Mouse (Mus musculus) hindbrain, embryonic 10.5 days (tissue): Measurements from ENCODE around the gene Nr5a2. TPM values are rescaled to one million over a fixed set of nuclear protein-coding genes. Genes with fewer than 3 reads are reported as not detected.

Experiments used
- DNase-seq: peaks from one replicate; pipeline ENCODE4 v3.0.0-alpha.2; 2017; ENCODE audit warnings: low spot score
- H3K27ac ChIP-seq: fragments of 300-500 bp; sonication (generic); 2 replicates; pipeline ENCODE4 v1.5.1; 2016; ENCODE audit warnings: mild to moderate bottlenecking, moderate library complexity
- H3K27me3 ChIP-seq: fragments of 300-500 bp; sonication (generic); 2 replicates; pipeline ENCODE4 v1.6.1; 2016; ENCODE audit warnings: mild to moderate bottlenecking; ENCODE audit not compliant: poor library complexity, insufficient read depth, severe bottlenecking
- H3K36me3 ChIP-seq: fragments of 300-500 bp; sonication (generic); 2 replicates; pipeline ENCODE4 v1.6.1; 2016; ENCODE audit warnings: mild to moderate bottlenecking, moderate library complexity
- H3K4me1 ChIP-seq: fragments of 300-500 bp; sonication (generic); replicated peaks from 2 replicates; pipeline ENCODE4 v1.6.1; 2016; ENCODE audit warnings: mild to moderate bottlenecking
- H3K4me3 ChIP-seq: fragments of 300-500 bp; sonication (generic); 2 replicates; pipeline ENCODE4 v1.5.1; 2016; ENCODE audit warnings: mild to moderate bottlenecking, moderate library complexity
- H3K9me3 ChIP-seq: fragments of 300-500 bp; sonication (generic); 2 replicates; pipeline ENCODE4 v1.6.1; 2016; ENCODE audit warnings: mild to moderate bottlenecking, moderate library complexity
- WGBS: fragments of 180-500 bp; shearing (Covaris S2); methylation state at CpG from one replicate; pipeline ENCODE4 v1.1.7; 2016; 5-methylcytosine and 5-hydroxymethylcytosine counted together
- polyA plus RNA-seq: library from polyadenylated mRNA; unstranded; fragments of >200 nt; fragmentation: Nextera tagmentation; extraction: Ambion mirVana; gene quantifications from 2 replicates; pipeline ENCODE4 v1.2.1, GENCODE M21; 2016

Gene Nr5a2
- polyA plus RNA-seq, 1 experiment from 2014 or later: 0.33 TPM

- no peak for DNase-seq
- H3K4me1 ChIP-seq: peaks cover 3% of the 10 kb centered on the region
- 83% methylated on average over 4 of the region's 4 CpGs for WGBS
- no peaks in the 10 kb centered on the region for H3K36me3 ChIP-seq
- no peaks in the 10 kb centered on the region for H3K9me3 ChIP-seq
- no peak overlapping the region for H3K4me3 ChIP-seq
- no peaks in the 10 kb centered on the region for H3K27me3 ChIP-seq
- no peak overlapping the region for H3K27ac ChIP-seq
Measured at GRCm38 (mm10) chr1:136920089-136920488, 40.2 kb downstream of the Nr5a2 start.

- H3K4me3 ChIP-seq: no peak overlapping the region
- no peaks in the 10 kb centered on the region for H3K27me3 ChIP-seq
- no peaks in the 10 kb centered on the region for H3K36me3 ChIP-seq
- 79% methylated on average over 9 of the region's 9 CpGs for WGBS
- no peaks in the 10 kb centered on the region for H3K9me3 ChIP-seq
- DNase-seq: no peak
- H3K27ac ChIP-seq: no peak overlapping the region
- no peaks in the 10 kb centered on the region for H3K4me1 ChIP-seq
Measured at GRCm38 (mm10) chr1:136918791-136919190, 41.5 kb downstream of the Nr5a2 start.

- DNase-seq: no peak
- 61% methylated on average over 11 of the region's 11 CpGs for WGBS
- no peaks in the 10 kb centered on the region for H3K4me1 ChIP-seq
- H3K27me3 ChIP-seq: no peaks in the 10 kb centered on the region
- H3K9me3 ChIP-seq: no peaks in the 10 kb centered on the region
- H3K4me3 ChIP-seq: no peak overlapping the region
- no peaks in the 10 kb centered on the region for H3K36me3 ChIP-seq
- H3K27ac ChIP-seq: no peak overlapping the region
Measured at GRCm38 (mm10) chr1:136915438-136915837, 44.8 kb downstream of the Nr5a2 start.

GRCm38 (mm10) chr1:136911996-136912395 is 48.3 kb downstream of the Nr5a2 start:
- Histone ChIP-seq H3K27ac (no peak overlapping the region), H3K36me3 (no peaks in the 10 kb centered on the region), H3K9me3 (no peaks in the 10 kb centered on the region), H3K4me3 (no peak overlapping the region), H3K27me3 (no peaks in the 10 kb centered on the region), H3K4me1 (peaks cover 8% of the 10 kb centered on the region; the same call in 1 of the 2 replicates)
- WGBS: 91% methylated on average over 10 of the region's 10 CpGs
- no peak for DNase-seq

- Histone ChIP-seq H3K9me3 (no peaks in the 10 kb centered on the region), H3K4me1 (peaks cover 8% of the 10 kb centered on the region; the same call in 1 of the 2 replicates), H3K27me3 (no peaks in the 10 kb centered on the region), H3K4me3 (no peak overlapping the region), H3K36me3 (no peaks in the 10 kb centered on the region), H3K27ac (no peak overlapping the region)
- DNase-seq: no peak
- 87% methylated on average over 2 of the region's 2 CpGs for WGBS
Measured at GRCm38 (mm10) chr1:136911594-136911860, 48.7 kb downstream of the Nr5a2 start.

GRCm38 (mm10) chr1:136910741-136911593 is 49.3 kb downstream of the Nr5a2 start:
- no peaks in the 10 kb centered on the region for H3K36me3 ChIP-seq
- DNase-seq: no peak
- H3K4me1 ChIP-seq: peaks cover 8% of the 10 kb centered on the region; the same call in 1 of the 2 replicates
- H3K4me3 ChIP-seq: no peak overlapping the region
- no peaks in the 10 kb centered on the region for H3K27me3 ChIP-seq
- no peak overlapping the region for H3K27ac ChIP-seq
- WGBS: 89% methylated on average over 12 of the region's 12 CpGs
- no peaks in the 10 kb centered on the region for H3K9me3 ChIP-seq

GRCm38 (mm10) chr1:136910144-136910543 is 50.1 kb downstream of the Nr5a2 start:
- no peak overlapping the region for H3K4me3 ChIP-seq
- H3K9me3 ChIP-seq: no peaks in the 10 kb centered on the region
- no peaks in the 10 kb centered on the region for H3K27me3 ChIP-seq
- WGBS: 88% methylated on average over 12 of the region's 12 CpGs
- H3K27ac ChIP-seq: no peak overlapping the region
- no peaks in the 10 kb centered on the region for H3K36me3 ChIP-seq
- DNase-seq: no peak
- H3K4me1 ChIP-seq: peaks cover 8% of the 10 kb centered on the region; the same call in 1 of the 2 replicates

- no peaks in the 10 kb centered on the region for H3K27me3 ChIP-seq
- no peaks in the 10 kb centered on the region for H3K9me3 ChIP-seq
- H3K36me3 ChIP-seq: no peaks in the 10 kb centered on the region
- no peak for DNase-seq
- peaks cover 8% of the 10 kb centered on the region; the same call in 1 of the 2 replicates for H3K4me1 ChIP-seq
- H3K27ac ChIP-seq: no peak overlapping the region
- WGBS: 86% methylated on average over 6 of the region's 6 CpGs
- H3K4me3 ChIP-seq: no peak overlapping the region
Measured at GRCm38 (mm10) chr1:136909494-136910037, 50.7 kb downstream of the Nr5a2 start.

GRCm38 (mm10) chr1:136898130-136898529 is 62.1 kb downstream of the Nr5a2 start:
- H3K9me3 ChIP-seq: peaks cover 7% of the 10 kb centered on the region; the same call in 1 of the 2 replicates
- DNase-seq: no peak
- no peaks in the 10 kb centered on the region for H3K4me1 ChIP-seq
- no peak overlapping the region for H3K27ac ChIP-seq
- WGBS: 95% methylated on average over 4 of the region's 4 CpGs
- H3K36me3 ChIP-seq: no peaks in the 10 kb centered on the region
- no peaks in the 10 kb centered on the region for H3K27me3 ChIP-seq
- no peak overlapping the region for H3K4me3 ChIP-seq

- H3K27me3 ChIP-seq: no peaks in the 10 kb centered on the region
Measured at GRCm38 (mm10) chr1:136896351-136896750, 63.9 kb downstream of the Nr5a2 start.

GRCm38 (mm10) chr1:136895877-136896276 is 64.4 kb downstream of the Nr5a2 start:
- H3K27me3 ChIP-seq: no peaks in the 10 kb centered on the region
- WGBS: 92% methylated on average over 8 of the region's 8 CpGs
- H3K9me3 ChIP-seq: no peaks in the 10 kb centered on the region
- no peak overlapping the region for H3K27ac ChIP-seq
- no peaks in the 10 kb centered on the region for H3K36me3 ChIP-seq
- no peak overlapping the region for H3K4me3 ChIP-seq
- no peak for DNase-seq
- no peaks in the 10 kb centered on the region for H3K4me1 ChIP-seq

More at GRCm38 (mm10) chr1:136896351-136896750, 63.9 kb downstream of the Nr5a2 start:
- H3K9me3 ChIP-seq: peaks cover 3% of the 10 kb centered on the region; the same call in 1 of the 2 replicates
- H3K4me1 ChIP-seq: no peaks in the 10 kb centered on the region
- H3K36me3 ChIP-seq: no peaks in the 10 kb centered on the region
- H3K4me3 ChIP-seq: no peak overlapping the region
- no peak for DNase-seq
- H3K27ac ChIP-seq: no peak overlapping the region
- 90% methylated on average over 6 of the region's 6 CpGs for WGBS

- no peaks in the 10 kb centered on the region for H3K9me3 ChIP-seq
- H3K36me3 ChIP-seq: no peaks in the 10 kb centered on the region
- 75% methylated on average over 2 of the region's 2 CpGs for WGBS
- no peak overlapping the region for H3K27ac ChIP-seq
- DNase-seq: no peak
- no peaks in the 10 kb centered on the region for H3K4me1 ChIP-seq
- H3K4me3 ChIP-seq: no peak overlapping the region
- H3K27me3 ChIP-seq: no peaks in the 10 kb centered on the region
Measured at GRCm38 (mm10) chr1:136894753-136895152, 65.5 kb downstream of the Nr5a2 start.

GRCm38 (mm10) chr1:136893162-136893561 is 67.1 kb downstream of the Nr5a2 start:
- H3K27ac ChIP-seq: no peak overlapping the region
- no peaks in the 10 kb centered on the region for H3K9me3 ChIP-seq
- peaks cover 9% of the 10 kb centered on the region for H3K4me1 ChIP-seq
- 89% methylated on average over 6 of the region's 6 CpGs for WGBS
- H3K4me3 ChIP-seq: no peak overlapping the region
- no peak for DNase-seq
- H3K36me3 ChIP-seq: no peaks in the 10 kb centered on the region
- H3K27me3 ChIP-seq: no peaks in the 10 kb centered on the region
